Mouse (Mus musculus): Measurements from ENCODE around the gene Sox5.

DNA sequence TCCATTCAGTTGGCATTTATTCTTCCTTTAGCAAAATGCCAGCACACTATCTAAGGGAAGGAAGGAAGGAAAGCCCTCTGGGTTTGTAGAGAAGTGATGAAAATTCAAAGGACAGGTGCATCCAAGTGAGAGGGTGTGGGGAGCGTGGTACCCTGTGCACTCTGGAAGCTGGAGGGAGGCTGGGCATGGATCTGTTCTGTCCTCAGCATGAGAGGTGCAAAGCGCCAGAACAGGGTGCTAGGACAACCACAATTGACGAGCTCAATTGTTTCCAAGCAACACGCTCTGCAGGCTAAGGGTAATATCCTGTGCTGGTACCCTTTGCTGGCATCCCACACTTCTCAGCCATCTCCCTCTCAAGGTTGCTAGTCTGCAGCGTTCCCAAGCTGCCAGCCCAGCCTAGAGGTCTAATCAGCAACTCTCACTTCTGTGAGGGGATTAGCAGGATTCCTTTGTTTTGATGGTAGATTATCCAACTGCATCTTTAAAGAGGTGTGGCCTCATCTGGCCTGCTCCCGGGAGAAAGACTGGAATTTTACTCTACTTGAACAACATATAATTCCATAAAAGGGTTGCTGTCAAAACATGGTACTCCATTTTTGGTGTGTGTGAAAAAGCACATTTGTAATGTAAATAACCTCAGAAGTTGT lies 183.3 kb downstream of the Sox5 start:
- TF ChIP-seq CTCF (IDR thresholded peaks at IDR 0.05; ENCODE audit: low read depth), result no peak
- no peak for TF ChIP-seq EP300 (IDR thresholded peaks at IDR 0.05; ENCODE audit: low read depth)

Data from heart, postnatal 0 days (tissue).